Mouse (Mus musculus) heart, postnatal 25 days (tissue): Measurements from ENCODE around the gene Igf1r. TPM values are rescaled to one million over a fixed set of nuclear protein-coding genes. Genes with fewer than 3 reads are reported as not detected.

ENCODE experiments used
- DNase-seq: peaks from one replicate; pipeline ENCODE4 v3.0.0; 2022; ENCODE audit warnings: low spot score
- intact Hi-C: fragments of 180-260 bp; cut with DNase I; formaldehyde crosslinking; loops from one replicate; pipeline ENCODE4 v1.15.1; 2025
- total RNA-seq, 2 experiments: library from RNA; stranded (reverse); gene quantifications; 2 replicates each; pipeline ENCODE4 v1.2.3; 2021

Gene Igf1r
- total RNA-seq = 10 to 100 TPM; 12.7 to 18.8 TPM

GRCm38 (mm10) chr7:67952777-67953700 lies at the start of gene Igf1r:
Gene Igf1r (plus strand): TSS chr7:67952827.
- DNase-seq = peak; percentile 27
- intact Hi-C loops = loop anchor here (5.0 to 10.0 kb wide), 2 partner anchors 119 to 278 kb away; no protein-coding TSS in a partner anchor

GRCm38 (mm10) chr7:67906358-67906757 lies 46.3 kb upstream of the Igf1r start:
- intact Hi-C loops = no loop called here
- DNase-seq = no peak

- intact Hi-C loops = no loop called here
- DNase-seq = no peak
These were observed 44.7 kb upstream of the Igf1r start for GRCm38 (mm10) chr7:67907786-67908400.

- intact Hi-C loops = no loop called here
- no peak for DNase-seq
These were observed 42.1 kb upstream of the Igf1r start for GRCm38 (mm10) chr7:67910528-67910927.

GRCm38 (mm10) chr7:67910947-67911346 lies 41.7 kb upstream of the Igf1r start:
- intact Hi-C loops = no loop called here
- DNase-seq = no peak

- no peak for DNase-seq
- intact Hi-C loops = no loop called here
These were observed 40.8 kb upstream of the Igf1r start for GRCm38 (mm10) chr7:67911841-67912240.

GRCm38 (mm10) chr7:67916960-67917359 lies 35.7 kb upstream of the Igf1r start:
- no peak for DNase-seq
- intact Hi-C loops = no loop called here

GRCm38 (mm10) chr7:67917753-67918152 lies 34.9 kb upstream of the Igf1r start:
- intact Hi-C loops = no loop called here
- no peak for DNase-seq

GRCm38 (mm10) chr7:67919467-67919866 lies 33.2 kb upstream of the Igf1r start:
- intact Hi-C loops = no loop called here
- no peak for DNase-seq

- DNase-seq = no peak
- intact Hi-C loops = no loop called here
These were observed 28.4 kb upstream of the Igf1r start for GRCm38 (mm10) chr7:67924215-67924614.

- intact Hi-C loops = no loop called here
- DNase-seq = no peak
These were observed 22.5 kb upstream of the Igf1r start for GRCm38 (mm10) chr7:67930132-67930531.

GRCm38 (mm10) chr7:67936801-67937200 lies 15.8 kb upstream of the Igf1r start:
- intact Hi-C loops = no loop called here
- DNase-seq = no peak

- intact Hi-C loops = no loop called here
- DNase-seq = no peak
These were observed 8.8 kb upstream of the Igf1r start for GRCm38 (mm10) chr7:67943805-67944204.

GRCm38 (mm10) chr7:67946901-67947300 lies 5.7 kb upstream of the Igf1r start:
- no peak for DNase-seq
- intact Hi-C loops = no loop called here

GRCm38 (mm10) chr7:67950346-67950814 lies 2.2 kb upstream of the Igf1r start:
- no peak for DNase-seq
- intact Hi-C loops = loop anchor here (5.0 to 10.0 kb wide), 2 partner anchors 122 to 276 kb away; no protein-coding TSS in a partner anchor

GRCm38 (mm10) chr7:67950815-67951531 lies 1.7 kb upstream of the Igf1r start:
- intact Hi-C loops = loop anchor here (1.0 to 10.0 kb wide), 3 partner anchors 121 to 276 kb away; no protein-coding TSS in a partner anchor
- DNase-seq = peak; percentile 76

- intact Hi-C loops = loop anchor here (1.0 to 10.0 kb wide), 3 partner anchors 121 to 277 kb away; no protein-coding TSS in a partner anchor
- peak; percentile 91 for DNase-seq
These were observed 1.0 kb upstream of the Igf1r start for GRCm38 (mm10) chr7:67951532-67952035.

- DNase-seq = peak; percentile 64
- intact Hi-C loops = loop anchor here (5.0 to 10.0 kb wide), 2 partner anchors 120 to 277 kb away; no protein-coding TSS in a partner anchor
These were observed 468 bp upstream of the Igf1r start for GRCm38 (mm10) chr7:67952036-67952681.

- intact Hi-C loops = loop anchor here (5.0 to 10.0 kb wide), 2 partner anchors 118 to 279 kb away; no protein-coding TSS in a partner anchor
- no peak for DNase-seq
These were observed 1.2 kb downstream of the Igf1r start for GRCm38 (mm10) chr7:67953764-67954242.
